16 mouse cellular contexts compared by ENCODE assay signal in genomic region chr16:32728240-32728639, GRCm38 (mm10). TPM values are rescaled to one million over a fixed set of nuclear protein-coding genes. Genes with fewer than 3 reads are reported as not detected.
A peak's percentile ranks its signal among the peaks of the same experiment; 100 is the strongest.
DNase-seq lines count a peak whose midpoint lies in the region; ATAC-seq lines count a peak whose summit lies in the region.
"Had no signal": no experiment of that assay in that cellular context is flagged by ENCODE, and none has a peak within 500 bp of the region (broad histone marks: within the 10 kb centered on the region; RNA-seq: fewer than 3 reads in every experiment).

No protein-coding gene starts in this region.

- ATAC-seq in cerebellum, adult (ENCODE audit: insufficient number of reproducible peaks, low FRiP score, low TSS enrichment): no peak
- ATAC-seq: hindbrain, embryonic 16.5 days; lung, postnatal 0 days had no signal

- DNase-seq in adrenal gland, postnatal 36 days: peak; percentile 37 to 45
- no peak for DNase-seq in adrenal gland, postnatal 14 days
- peak; percentile 37 for DNase-seq in lung, postnatal 36 days
- no peak for DNase-seq in lung, postnatal 25 days (ENCODE audit: low spot score)
- DNase-seq in kidney, postnatal 14 days: peak; percentile 43
- no peak for DNase-seq in ovary, adult 18-20 months (ENCODE audit: low spot score)
- DNase-seq in frontal cortex, postnatal 36 days (ENCODE audit: low spot score in 2 of 2): no peak
- DNase-seq: gastrocnemius, postnatal 36 days; heart, postnatal 14 days; retina, postnatal 1 day; thymus, postnatal 14 days had no signal

RNA-seq across cellular contexts. Expression of gene Muc4, which starts 7.4 kb away (rescaled TPM):
- not detected for total RNA-seq in adrenal gland, postnatal 36 days (2021)
- total RNA-seq in adrenal gland, postnatal 14 days (2021): not detected in 2 replicates
- total RNA-seq: layer of hippocampus, adult 8-10 months; left cerebral cortex, adult 2 months had no signal

Comparison
In these comparisons a context has a peak if more than half of its experiments do, and no peak if none do; other contexts are left out.
1. DNase-seq: peak in adrenal gland, postnatal 36 days (2 of 2), lung, postnatal 36 days (single experiment) and kidney, postnatal 14 days (single experiment); none in adrenal gland, postnatal 14 days (single experiment), lung, postnatal 25 days (single experiment), ovary, adult 18-20 months (single experiment) and frontal cortex, postnatal 36 days (0 of 2).